Mouse (Mus musculus) adrenal gland, adult 8-10 months (tissue): Measurements from ENCODE around the gene Mast1. TPM values are rescaled to one million over a fixed set of nuclear protein-coding genes. Genes with fewer than 3 reads are reported as not detected.
A peak's percentile ranks its signal among the peaks of the same experiment; 100 is the strongest.

Experiments
- DNase-seq: peaks from one replicate; pipeline ENCODE4 v3.0.0; 2022
- total RNA-seq, 4 experiments: library from RNA; stranded (reverse); gene quantifications; 2 replicates each; pipeline ENCODE4 v1.2.4; 2022

The Mast1 gene
- total RNA-seq, 4 experiments from 2014 or later = 2.1 to 9.2 (median 5.9) TPM

DNA sequence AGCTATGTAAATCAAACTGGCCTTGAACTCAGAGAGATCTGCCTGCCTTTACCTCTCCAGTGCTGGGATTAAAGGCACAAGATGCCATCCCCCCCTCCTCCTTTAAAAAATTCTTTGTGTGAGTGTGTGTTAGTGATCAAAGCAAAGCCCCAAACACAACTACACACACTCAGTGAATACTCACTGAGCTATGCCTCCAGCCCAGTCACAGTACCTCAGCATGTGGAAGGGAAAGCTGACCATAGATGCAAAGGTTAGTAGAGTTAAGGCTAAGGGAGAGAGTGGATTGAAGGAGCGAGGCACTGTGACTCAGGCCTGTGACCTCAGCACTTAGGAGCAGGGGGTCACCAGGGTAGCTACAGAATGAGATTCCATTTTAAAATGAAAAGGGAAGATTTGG is 35.9 kb upstream of the Mast1 start:
- no peak for DNase-seq

DNA sequence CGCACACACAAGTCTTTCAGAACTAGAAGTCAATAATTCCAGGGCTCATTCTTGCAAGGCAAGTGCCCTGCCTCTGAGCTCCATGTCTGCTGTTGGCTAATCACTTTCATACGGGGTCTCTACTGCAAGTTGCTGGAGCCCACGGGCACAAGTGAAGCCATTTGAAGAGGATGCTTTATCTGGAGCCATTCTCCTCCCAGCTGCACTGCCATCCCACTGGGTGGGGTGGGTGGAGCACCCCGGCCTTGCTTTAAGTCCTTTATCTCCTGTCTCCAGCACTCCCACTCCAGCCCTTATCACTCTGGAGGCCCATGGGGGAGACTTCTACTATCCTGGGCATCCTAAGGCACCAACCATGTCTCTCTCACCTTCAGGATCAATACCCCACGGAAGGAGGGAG is 33.8 kb upstream of the Mast1 start:
- DNase-seq = no peak

DNA sequence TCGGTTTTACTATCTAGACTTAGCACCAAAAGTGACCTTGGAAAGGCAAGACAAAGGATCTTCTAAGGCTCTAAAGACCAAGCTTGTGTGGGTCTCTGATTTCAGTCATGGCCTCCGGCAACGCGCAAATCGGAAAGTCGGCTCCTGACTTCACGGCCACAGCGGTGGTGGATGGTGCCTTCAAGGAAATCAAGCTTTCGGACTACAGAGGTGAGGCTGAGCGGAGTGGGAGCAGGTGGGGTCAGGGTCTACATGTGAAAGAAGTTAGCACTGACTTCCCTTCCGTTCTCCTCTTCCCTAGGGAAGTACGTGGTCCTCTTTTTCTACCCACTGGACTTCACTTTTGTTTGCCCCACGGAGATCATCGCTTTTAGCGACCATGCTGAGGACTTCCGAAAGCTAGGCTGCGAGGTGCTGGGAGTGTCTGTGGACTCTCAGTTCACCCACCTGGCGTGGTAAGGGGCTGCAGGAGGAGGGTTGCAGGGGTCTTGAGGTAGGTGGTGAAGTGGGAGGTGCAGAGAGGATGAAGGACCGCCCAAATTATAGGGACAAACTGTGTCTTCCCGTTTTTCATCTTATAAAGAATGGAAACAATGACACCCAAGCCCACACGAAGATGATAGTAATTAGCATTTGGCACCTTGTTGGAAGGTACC is 33.1 kb upstream of the Mast1 start:
- no peak for DNase-seq

DNA sequence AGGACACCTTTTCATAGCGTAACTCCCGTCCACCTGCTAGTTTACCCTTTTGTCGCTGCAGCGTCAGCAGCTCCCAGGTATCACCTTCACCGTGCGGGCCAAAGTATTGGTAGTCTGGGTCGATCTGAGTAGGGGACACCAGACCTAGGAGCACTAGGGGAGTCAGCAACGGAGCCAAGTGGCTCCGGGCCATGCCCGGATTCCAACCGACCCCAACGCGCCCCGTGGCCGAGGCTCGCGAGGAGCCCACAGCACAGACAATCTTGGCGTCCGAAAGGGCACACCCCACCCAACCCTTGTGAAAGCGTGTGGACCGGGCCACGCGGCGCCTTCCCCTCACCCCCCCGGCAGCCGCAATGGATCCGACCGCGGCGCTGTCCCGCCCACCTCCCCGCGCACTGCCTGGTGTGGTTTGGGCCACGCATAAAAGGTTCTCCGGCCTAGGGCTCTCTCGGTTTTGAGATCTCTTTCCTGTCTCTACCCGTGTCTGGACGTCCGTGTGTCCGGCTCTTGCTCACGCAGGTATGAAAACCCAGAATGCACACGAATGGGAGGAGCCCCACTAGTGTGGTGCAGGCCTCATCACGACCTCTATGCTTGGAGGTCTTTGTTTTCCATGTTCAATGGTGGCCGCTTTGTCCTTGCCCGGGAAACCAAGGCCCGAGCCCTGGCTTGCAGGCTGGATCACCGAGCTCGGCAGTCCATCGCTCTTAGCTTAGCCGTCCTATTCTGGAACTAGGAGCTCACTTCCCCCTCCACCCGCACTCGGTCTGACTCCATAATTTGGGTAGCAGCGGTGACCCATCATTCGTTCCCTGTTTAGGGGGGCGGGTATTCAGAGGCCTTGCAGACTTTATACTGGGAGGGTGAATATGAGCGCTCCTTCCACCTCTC is 32.3 kb upstream of the Mast1 start, which contains the start of the genes Gm49661, Prdx2 and Rnaseh2a:
TSS of gene Gm49661 (minus strand) at position 193 of the 894 bp plus-strand sequence.
TSS of gene Prdx2 (plus strand) at position 347 of the 894 bp plus-strand sequence.
TSS of gene Rnaseh2a (minus strand) at position 527 of the 894 bp plus-strand sequence.
- DNase-seq = peak; percentile 63

DNA sequence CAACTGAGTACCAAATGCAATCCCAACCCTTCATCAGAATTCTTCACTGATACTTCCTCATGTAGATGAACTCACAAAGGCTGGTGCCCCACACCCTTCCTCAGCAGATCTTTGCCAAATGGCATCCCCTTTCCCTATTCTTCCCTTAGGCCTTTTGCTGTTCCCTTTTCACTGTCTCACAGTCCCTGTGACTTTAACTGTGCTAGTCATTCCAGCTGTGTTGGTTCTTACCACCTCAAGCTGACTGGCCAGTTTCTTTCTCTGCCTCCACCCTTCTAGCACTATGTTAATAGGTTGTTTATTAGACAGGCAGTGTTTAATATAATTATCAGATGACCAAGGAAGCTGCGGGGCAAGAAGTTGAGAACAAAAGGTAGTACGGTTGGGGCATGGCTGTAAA is 31.5 kb upstream of the Mast1 start:
- no peak for DNase-seq

DNA sequence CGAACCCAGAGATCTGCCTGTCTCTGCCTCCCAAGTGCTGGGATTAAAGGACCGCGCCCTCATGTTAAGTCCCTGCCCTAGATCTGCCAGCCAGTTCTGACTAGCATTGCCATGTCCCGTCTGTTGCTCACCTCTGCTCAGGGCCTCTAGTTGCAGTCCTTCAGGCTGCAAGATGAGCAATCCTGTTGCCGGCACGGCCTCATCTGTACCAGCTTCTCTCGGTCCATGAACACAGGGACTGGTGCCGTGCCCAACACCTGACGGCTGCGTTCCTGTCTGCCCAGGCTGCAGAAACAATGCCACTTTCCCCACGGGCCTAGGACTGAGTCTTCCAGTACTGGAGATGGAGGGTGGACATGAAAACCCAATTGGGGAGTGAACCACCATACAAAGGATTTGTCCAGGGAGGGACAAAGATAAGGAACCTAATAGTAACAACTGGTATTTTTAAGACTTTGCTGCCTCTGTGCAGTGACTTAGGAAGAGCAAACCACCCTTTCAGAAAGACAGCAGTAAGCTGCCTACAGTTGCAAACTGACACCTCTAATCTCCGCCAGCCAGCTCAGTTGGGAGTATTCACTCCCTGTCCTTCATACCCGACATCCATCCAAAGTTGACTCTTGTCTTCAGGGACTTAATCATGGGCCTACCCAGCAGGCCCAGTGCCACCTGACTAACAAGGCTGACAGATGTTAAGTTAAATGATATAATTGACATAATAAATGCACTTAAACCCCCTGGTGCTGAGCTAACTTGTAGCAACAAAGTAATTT is 30.6 kb upstream of the Mast1 start:
- DNase-seq = no peak

DNA sequence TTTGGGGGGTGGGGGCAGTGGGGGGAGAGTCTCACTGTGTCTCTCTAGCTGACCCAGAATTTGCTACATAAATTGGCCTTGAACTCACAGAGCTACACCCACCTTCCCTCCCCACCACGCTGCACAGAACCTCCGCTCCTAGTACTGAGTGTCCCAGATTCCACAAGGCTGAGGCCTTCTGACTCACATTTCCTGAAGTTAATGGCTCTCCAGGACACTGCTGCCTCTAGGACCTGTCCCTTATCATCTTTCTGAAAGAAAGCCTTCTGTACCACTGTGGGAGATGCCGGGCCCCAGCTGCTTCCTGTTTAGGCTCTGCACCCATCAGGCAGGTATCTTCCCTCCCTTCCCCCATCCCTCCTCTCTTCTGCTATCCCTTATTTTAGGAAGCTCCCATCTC is 29.4 kb upstream of the Mast1 start:
- DNase-seq = peak; percentile 67

DNA sequence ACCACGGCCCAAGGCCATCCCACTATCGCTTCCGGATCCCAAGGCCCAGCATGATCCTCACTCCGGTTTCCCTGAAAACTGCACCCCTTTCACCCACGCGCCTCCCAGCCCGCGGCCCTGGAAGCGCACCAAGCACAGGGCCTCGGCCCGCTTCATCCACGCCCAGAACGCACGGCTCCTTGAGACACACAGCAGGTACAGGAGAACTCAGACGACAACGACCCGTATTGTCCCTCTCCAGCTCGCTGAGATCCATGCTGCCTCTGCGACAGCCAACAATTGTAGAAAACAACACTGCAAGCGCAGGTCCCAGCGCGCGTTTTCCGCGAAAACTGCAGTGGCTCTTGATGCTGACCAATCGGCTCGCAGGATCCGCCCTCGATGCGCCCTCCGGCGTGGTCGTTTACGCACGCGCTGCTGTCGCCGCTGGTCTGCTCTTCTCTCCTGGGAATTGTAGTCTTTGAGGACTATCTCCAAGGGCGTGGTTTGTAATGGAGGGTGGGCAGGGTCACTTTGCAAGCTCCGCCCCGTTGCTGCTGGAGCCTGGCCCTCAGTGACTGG is 28.7 kb upstream of the Mast1 start:
- DNase-seq = peak; percentile 95

DNA sequence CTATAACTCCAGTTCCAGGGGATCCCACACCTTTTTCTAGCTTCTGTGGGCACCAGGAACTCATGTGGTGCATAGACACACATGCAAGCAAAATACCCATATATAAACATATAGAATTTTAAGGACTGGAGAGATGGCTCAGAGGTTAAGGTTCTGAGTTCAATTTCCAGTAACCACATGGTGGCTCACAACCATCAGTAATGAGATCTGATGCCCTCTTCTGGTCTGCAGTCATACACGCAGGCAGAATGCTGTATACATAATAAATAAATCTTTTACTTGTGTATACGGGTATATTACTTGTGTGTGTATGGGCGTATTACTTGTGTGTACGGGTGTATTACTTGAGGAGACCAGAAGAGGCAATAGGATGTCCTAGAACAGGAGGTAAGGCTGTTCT is 26.8 kb upstream of the Mast1 start:
- DNase-seq = no peak

DNA sequence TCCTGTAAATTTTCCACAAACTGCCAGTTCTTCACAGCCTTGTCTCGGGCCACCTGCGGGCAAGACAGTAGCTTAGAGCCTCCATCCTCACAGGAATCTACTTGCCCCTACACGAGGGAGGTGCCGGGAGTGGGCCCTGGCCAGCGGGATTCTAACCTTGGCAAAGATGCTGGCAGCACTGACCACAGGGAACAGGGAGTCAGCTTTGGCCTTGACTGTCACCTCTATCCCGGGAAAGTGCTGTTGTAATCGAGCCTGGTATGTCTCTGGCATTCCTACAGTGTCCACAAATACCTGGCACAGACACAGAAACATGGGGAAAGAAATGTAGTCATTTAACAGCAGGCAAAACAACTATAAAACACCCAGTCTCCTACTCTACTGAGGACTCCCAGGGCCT is 22.7 kb upstream of the Mast1 start:
- peak; percentile 76 for DNase-seq

DNA sequence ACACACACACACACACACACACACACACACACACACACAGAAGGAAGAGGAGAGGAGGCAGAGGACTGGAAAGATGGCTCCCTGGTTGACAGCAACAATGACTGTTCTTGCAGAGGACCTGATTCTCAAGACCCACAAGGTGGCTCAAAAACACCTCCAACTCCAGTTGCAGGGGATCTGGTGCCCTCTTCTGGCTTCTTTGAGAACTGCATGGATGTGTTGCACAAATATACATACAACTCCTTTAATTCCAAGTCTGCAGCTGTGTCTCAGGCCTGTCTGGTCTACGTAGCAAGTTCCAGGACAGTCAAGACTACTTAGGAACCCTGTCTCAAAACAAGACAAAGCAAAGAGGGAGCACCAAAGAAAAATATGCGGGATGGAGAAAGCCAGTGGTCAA is 19.6 kb upstream of the Mast1 start:
- no peak for DNase-seq

DNA sequence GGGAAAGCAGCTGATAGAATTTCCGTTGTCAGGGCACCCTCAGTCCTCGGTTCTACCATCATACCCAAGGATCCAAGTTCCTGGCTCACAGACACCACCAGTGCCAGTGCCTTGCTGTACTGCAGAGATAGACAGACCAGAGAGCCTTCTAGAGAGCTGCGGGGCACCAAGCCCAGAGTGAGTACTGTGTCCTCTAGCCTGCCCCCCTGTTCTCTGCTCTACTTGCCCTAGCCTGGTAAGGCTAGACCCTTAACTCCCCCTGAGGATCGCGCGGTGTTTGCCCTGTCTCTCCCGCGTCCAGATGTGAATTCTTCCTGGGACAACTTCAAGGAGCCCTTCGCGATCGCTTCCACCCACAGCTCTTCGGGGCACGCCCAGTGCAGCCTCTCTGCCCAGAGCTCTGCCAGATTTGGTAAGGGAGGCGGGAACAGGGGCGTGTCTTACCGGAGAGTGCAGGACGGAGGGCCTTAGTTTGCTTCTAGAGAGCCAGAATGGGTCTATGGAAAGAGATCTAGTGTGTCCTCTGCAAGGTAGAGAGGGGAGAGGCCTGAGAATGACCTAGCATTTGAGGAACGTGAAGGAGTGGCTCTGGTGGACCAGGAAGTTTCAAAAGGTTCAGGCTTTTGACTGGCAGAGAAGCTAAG is 15.6 kb upstream of the Mast1 start:
- peak; percentile 52 for DNase-seq

DNA sequence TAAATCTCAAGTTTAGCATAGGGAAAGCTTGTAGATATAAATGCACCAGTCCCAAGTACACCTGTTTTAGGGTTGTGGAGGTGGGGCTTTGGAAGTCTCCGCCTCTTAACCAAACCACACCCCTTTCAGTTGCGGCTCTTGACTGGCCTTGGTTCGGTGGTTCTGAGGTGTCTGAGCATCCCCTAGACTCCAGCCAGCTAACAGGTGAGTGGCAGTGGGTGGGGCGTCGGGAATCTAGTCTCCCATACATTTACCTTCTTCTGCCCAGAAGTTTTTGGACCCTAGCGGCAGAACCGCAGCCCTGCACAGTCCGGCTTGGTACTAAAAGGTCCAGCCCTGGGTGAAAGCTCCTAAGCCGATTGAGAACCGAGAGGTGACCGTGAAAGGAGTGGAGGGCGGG is 12.6 kb upstream of the Mast1 start:
- DNase-seq = no peak

DNA sequence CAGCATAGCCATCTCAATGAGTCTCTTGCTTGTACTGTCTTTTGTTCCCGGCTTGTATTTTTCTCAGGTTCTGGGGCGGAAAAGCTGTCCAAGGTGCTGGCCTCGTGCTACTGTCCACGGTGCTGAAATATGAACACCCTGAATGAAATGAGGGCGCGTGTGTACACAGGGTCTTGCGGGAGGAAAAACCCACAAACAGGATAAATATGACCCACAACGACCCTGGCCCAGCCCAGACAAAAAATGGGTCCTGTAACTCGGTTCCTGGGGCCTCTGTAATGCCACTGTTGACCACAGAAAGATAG is 10.0 kb upstream of the Mast1 start:
- no peak for DNase-seq

DNA sequence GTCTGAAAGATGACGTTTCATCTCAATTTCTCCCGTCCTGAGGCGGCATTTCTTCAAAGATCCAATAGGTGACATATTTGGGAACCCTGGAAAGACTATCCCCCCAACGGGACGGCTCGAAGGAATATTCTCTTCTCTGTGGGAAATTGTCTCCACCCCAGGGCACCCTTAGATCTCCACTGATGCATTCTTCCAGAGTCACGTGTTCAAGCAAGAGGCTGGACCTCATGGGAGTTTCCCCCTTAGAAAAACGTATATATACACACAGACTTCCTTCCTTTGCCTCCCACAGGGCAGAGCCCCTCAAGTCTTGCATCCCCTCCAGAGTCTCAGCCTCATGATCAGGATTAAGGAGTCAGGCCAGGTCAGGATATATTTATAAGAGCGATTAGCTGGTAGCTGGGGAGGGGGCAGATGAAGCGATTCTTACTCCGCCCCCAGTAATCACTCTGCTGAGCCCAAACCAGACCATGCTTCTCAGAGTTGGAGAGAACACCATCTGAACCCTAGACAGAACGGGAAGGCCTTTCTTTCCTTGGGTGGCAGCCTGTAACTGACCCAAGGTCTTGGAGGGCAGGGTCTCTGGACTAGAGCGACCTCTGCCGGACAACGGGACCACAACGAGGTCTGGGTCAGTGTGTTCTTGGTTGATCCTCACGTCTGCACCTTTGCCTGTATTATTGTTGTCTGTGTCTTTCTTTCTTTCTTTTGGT is 9.5 kb upstream of the Mast1 start, which contains the start of gene Rtbdn:
TSS of gene Rtbdn (plus strand) at position 464 of the 713 bp plus-strand sequence.
- DNase-seq = no peak

DNA sequence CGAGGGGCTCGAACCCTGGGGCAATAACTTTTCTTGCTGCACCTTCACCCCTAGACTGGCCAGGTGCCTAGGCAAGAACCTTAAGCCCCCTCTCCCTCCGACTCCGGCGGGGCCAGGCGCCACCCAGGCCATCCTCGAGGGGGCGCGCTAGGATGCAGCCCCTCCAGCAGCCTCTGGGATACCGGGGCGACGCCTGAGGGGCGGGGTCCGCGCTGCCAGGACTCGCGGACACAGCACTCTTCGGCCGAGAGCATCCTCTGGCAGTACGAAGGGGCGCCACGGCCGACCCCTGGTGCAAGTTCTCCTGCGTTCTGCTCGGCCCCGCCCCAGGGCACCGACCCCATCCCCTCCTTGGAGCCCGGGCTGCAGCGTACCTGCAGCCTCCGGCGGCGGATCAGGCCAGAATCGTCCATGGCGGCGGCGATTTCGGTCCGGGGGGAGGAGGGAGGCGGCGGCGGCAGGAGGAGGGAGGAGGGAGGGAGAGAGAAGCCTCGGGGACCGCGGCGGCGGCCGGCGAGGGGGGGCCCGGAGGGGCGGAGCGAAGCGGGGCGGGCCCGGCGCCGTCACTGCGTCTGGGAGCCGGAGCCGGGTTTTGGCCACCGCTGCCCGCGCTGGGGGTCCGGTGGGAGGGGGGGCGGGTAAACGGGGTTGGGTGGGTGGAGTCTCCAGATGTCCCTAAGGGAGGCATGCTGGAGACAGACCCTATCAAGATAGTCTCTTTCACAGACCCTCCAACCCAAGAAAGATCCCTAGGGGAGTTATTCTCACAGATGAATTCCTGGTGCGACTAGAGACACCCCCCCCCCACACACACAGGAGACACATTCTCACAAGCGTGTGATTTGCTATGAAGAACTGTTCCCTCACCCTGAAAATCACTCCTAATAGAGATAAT is 8.7 kb upstream of the Mast1 start:
- no peak for DNase-seq

DNA sequence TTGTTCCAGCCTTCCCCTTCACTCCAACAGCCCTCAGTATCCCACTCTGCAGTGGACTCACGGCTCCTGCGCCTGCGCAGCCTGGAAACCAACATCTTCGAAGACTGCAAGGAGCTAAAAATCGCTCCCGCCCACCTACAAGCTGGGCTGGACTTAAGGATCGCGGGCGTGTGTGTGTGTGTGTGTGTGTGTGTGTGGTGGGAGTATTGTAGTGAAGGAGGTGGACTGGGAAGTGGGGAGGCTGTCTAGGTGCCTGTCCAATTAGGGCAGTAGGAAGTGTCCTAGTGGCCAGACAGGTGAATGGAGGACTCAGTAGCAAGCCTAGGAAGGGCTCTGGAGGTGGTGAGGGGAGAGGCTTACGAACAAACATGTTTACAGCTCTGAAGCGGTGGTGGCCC is 8.1 kb upstream of the Mast1 start:
- DNase-seq = no peak

DNA sequence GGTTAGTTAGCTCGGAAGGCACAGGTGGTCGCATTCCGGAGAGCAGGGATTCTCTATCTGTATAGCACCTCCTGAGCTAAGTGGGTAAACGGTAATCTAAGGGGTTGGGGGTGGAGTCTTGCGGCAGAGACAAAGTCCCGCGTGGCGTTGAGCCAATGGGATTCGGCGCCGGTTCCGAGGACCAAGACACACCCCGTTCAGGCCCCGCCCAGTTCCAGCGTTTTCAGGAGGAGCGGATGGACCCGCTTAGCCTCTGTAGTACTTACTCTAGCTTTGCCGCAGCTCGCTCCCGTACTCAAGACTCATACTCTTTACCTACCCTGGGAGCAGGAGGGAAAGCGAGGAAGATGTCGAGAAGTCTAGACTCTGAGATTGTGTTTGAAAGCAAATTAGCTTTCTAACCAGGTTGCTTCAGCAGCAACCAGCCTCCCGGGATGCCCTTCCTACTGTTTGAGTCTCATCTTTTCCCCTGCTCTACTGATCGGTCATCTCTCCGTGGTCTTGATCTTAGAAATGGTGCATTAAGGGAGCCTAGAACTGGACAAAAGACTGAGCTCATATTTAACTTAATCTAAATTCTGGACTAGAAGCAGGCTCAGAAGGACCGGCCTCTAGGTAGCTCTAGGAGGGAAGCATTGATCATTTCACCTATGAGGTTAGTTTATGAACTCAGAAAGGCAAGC is 7.5 kb upstream of the Mast1 start:
- no peak for DNase-seq

DNA sequence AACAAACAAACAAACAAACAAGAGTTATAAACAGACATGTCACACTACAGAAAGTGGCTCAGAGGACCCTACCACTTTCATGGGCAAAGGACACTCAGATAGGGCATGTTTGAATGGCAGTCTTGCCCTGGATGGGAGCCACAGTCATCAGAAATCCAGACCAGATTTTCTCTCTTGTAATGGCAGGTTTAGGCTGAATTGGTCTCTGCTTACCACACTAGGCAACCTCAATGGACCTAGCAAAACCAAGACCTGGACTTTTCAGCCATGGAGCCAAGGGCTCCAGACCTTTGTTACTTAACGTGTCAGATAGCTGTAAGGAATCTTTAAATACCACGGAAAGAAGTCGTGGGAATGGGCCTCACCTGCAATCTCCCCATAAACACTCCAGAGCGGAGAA is 6.5 kb upstream of the Mast1 start:
- DNase-seq = no peak
